Mouse (Mus musculus): ENCODE data around the gene Frmd4b. TPM values are rescaled to one million over a fixed set of nuclear protein-coding genes. Genes with fewer than 3 reads are reported as not detected.
"Not testable (repeated sequence)": the region's sequence is repeated elsewhere in the genome, so short reads cannot be mapped to it uniquely, and the experiment has no call there.

Frmd4b gene
- total RNA-seq, 1 experiment from 2014 or later = 25.3 TPM

DNA sequence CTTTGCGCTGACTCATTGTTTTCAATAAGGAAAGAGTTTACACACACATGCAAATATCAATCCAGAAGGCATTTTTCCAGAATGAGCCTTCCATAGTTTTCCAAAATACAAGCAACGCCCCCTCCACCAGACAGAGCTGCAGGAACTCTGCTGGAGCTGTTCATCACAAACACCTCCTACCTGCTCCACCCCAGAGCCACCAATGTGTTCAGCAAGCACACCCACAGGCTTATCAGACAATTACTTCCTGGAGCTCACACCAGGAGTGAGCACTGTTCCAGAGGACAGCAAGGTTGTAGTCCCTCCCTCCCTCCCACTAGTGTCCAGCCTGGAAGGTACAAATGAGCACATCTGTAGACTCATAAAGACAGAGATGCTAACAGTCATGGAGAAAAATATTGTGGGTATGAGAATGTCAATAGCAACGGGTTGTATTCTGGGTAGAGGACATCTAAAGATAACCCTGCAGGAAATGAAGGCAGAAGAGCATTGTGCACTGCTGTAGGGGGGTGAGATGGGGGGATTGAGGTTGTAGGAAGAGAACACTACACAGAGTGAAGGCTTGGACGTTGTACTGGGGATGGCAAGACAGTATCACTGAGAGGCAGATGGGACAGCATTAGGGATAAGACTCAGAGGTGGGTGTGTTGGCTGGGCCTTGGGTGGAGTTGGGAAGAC is 144.3 kb downstream of the Frmd4b start:
- DNase-seq = no peak

DNA sequence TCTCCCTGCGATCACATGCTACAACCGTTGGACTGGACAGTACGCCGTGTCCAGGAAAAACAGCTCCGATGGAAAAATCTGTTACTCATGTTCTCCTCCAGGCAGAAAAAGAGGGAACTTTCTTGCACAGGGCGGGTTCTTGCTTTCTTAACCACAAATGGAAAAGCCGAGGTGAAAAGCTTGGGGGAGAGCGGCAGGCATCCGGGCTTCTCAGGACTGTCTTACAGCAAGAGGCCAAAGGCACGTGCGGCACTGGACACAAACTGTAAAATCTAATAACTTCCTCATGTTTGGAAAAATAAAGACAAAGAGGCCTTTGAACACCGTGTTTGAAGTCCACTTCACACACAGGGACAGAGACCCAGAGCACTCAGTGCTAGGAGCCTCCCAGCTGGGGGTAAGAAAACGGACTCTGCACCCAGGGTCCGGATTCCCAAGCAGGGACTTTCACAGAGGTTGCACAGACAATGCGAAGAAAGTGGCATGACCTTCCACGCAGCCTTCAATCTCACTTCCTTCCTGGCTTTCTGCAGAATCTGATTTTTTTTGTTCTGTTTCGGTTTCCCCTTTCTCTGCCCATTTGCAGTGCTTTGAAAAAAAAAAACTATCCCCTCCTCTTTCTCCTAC is 153.3 kb downstream of the Frmd4b start:
- no peak for DNase-seq

DNA sequence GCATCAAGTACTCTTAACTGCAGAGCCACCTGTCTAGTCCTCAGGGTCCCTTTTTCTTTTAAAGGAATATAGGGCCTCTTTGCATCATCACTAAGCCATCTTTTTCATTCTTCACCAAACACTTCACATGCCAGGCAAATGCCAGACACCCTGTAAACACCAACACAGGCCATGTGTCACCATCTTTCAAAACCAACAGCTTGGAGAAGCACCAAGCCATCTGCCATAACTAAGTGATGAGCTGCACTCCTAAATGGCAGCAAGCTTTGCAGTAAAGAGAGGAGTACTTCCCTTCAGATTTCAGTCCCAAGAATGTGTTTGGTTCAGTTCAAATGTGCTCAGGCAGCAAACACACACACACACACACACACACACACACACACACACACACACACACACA is 154.9 kb downstream of the Frmd4b start:
- DNase-seq = no peak

DNA sequence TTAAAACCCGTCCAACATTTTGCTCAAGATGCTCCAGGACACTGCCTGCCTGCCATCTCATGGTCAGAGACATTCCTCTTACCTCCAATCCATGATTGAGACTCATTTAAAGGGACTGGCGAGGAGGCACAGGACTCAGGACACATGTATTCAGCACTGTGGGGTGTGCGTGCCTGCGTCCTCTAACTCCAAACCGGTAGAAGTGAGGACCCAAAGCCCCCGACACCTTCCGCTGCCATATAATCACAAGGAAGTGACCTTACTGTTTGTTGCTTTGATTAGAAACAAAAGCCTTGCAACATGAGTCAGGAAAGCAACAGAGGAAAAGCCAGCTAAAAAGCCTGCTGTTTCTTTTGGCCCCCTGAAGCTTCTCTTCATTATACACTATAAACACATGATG is 158.2 kb downstream of the Frmd4b start:
- no peak for DNase-seq

DNA sequence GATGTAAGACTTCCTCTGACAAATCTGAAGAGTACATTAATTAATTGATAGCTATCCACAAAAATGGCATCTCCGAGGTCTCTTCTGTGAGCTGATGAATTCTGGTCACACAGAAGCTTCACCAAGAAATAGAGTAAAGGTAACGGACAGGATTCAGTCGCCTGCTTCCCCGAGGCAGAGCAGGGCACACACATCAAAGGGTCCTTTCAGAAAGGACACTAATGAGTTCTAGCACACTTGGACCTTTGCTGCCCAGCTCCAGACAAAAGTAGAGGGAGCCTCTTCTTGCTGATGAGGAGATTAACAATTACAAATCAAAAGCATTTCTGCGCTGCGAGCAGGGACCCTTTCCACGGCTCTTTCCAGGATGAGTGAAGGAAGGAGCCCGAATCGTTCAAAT is 159.0 kb downstream of the Frmd4b start:
- DNase-seq = no peak

DNA sequence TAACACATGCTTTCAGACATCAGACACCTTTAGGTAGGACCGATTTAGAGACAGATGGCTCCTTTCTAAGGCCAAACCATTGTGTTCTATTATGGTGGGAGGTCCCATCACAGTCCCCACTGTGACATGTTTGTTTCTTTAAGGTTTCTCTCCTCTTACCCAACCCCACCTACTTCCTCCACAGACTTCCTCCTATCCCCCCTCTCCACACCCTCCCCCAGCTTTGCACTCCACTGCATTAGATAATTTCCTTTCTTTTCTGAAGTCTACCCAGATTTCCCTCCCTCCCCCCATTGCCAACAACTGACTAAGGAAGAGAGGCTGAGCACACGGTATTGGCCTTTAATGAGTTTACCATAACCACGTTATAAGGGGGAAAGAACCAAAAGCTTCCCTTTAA is 159.4 kb downstream of the Frmd4b start:
- no peak for DNase-seq

DNA sequence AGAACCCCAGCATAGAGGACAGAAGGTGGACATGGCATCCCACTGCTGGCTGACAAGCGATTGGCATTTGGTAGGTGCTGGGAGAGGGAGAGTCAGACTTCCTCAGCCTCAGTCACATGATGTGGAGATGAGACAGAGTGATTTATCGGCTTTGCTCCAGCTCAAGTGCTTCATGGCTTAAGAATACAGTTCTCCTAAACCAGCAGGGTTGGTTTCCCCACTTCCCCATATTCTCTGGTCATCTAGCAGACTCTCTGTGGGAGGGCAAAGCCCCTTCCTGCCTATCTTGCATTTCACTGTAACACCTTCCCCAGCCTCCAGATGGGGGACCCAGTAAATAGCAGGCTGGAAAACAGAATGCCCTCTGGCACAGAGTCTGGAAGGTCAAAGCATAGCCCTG is 160.1 kb downstream of the Frmd4b start:
- no peak for DNase-seq

DNA sequence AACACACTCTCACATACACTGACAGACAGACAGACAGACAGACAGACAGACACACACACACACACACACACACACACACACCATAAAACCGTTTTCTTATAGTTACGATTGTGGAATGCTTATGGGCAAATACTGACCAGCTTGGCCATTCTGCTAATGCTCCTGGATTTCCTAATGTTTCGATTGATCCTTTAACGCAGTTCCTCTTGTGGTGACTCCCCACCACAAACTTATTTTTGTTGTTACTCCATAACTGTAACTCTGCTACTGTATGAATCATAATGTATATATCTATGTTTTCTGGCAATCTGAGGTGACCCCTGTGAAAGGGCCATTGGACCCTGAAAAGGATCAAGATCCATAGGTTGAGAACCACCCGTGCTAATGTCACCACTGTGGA is 165.1 kb downstream of the Frmd4b start:
- DNase-seq = no peak

DNA sequence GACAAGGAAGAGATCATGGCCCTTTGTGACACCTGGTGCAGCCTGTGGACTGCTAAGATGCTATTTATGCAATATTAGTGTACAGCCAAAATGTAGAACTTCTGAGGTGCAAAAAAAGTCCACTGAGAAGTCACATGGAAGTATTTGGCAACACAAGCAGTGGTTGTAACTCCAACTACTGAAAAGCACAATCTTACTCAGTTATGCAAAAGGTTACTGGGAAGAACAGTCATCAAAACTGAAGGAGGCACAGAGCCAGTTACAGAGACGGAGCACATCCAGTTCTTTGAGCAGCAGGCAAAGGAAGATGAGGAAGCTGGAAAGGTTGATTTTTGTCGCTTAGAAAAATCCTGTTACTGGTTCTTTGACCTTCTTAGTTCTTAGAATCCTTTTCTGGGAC is 167.5 kb downstream of the Frmd4b start:
- DNase-seq = no peak

DNA sequence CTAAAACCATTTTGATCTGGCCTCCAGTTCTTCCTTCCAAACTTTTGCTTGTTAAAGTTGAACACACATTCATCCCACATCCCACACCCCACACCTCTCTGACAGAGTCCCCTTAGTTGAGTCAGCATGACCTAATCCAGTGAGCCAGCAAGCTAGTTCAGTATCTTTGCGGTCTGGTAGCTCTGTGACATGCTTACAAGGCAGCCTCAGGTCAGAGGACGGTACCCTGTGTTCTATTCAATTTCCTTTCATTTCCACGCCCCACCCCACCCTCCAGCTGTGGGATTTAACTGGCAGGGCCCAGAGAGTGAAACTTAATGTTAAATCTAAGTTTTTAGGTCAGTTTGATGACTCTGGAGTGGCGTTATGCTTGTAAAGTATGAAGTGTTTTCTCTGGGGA is 170.3 kb downstream of the Frmd4b start:
- DNase-seq = no peak

DNA sequence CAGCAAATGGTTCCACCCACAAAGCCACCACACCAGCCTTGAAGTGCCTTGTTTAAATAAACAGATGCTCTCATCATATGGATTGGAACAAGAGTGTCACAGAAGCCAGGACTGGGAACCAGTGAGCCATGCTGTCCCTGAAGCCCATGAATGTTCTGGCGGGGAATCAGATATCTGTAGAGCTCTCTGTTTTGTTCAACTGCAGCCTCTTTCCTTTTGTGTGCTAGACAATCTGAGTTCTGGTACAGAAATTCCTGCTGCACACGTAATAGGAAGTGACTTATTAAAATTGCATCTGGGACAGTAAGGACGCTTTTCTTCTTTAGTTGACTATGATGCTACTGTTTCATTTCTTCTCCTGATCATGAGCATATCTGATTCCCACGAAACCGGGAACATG is 173.2 kb downstream of the Frmd4b start:
- no peak for DNase-seq

DNA sequence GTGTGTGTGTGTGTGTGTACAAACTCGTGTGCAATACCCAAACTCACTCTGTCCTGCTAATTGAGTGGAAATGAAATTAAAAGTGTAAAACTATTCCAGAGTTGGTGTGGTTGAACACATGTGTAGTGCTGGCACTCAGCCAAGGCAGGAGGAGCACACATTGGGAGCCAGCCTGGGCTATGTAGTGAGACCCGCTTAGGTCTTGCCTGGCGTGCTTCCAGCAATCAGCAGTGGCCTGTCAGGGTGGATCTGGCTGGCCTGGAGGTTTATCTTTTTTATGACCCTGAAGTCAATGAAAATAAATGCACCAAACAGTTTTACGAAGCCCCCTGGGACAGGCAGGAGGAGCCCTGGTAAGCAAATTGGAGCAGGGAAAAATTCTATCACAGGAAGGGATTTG is 173.8 kb downstream of the Frmd4b start:
- no peak for DNase-seq

DNA sequence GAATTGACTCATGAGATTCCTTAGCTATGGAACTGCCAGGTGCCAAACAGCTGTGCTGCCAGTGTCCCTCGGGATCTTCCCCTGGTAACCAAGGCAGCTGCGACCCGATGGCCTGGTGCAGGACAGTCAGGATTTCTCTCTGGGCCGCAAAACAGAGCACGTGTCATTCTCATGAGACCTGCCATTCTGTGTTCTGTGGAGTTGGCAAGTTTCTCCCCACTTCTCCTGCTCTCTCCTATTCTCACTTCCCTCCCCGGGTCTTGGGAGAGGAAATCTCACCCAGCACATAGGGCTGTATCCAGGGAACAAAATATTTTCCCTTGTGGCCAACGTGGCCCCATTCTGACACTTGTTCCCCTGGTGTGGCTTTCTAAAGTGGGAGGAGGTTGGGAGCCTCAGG is 176.0 kb downstream of the Frmd4b start:
- no peak for DNase-seq

DNA sequence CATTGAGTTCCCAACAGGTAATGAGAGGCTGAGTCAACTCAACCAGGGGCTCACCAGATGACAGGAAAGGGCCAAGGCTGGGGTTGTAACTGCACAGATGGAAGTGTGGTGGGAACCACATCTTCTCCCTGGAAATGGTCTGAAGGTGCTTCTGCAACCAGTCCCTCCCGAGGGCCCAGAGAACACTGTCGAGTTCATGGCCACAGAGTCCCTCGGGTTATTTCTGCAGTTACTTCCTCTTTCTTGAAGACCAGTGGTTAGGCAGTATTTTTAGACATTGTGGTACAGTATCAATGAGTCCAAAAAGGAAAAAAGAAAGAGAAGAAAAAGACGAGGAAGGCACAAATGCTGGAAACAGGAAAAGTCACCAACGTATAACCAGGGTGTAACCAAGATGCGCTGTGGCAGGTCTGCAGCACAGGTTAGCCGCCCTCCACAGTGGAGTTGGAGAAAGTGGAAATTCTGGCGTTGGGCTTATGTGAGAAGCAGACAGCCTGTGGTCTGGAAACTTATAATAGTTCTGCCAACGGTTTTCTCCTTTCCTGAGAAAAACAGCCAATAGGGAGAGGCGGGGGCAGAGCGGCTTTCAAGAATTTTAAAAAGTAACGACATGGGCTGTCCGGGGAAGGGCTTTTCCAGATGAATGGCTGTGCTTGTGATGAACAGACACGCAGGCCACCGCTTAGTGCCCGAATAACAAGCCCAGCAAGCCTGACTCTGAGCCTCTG is 178.3 kb downstream of the Frmd4b start:
- no peak for DNase-seq

DNA sequence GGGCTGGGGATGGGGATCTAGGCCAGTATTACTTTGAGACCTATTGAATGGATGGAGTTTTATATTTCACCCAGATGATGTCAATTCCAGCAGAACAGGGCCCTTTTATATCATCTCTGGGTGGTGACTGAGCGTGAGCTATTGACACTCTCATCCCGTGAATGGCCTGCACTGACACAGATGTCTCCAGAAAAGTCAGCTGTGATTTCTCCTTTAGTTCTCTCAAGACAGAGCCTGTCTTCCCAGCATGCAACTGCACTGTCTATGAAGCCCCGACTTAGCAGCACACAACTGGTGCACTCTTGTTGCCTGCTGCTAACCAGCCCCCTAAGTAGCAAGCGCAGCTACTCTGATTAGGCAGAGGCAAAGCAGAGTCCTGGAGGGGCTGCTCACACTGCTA is 182.6 kb downstream of the Frmd4b start:
- DNase-seq = no peak

DNA sequence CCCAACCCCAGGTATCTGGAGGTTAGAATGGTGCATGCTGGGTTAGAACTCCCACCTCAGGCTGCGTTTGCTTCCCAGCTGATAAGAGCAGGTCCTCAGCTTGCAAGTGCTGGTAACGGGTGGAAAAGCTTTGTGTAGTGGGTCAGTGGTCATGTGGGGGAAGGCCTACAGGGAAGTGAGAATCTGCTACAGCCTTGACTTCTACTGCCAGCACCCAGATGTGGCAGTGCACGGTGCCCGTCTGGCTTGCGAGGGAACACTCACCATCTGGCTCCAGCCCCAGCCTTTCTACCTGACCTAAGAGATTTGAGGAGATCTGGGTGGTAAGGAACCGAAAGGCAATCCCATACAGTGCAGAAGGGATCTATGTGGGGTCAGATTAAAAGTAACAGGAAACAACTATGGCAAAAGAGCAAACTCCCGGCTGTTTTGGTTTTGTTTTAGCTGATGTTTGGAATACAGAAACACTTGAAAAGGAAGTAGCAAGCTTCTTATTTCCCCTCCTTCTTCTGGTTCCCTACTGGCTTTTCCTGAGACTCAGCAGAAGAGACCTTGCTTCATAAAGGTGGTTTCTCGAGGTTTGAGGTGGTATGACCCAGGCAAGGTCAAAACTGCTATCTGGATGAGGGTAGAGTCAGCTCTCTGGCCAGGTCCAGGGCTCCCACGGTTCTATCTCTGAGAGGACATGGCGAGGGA is 185.9 kb downstream of the Frmd4b start:
- DNase-seq = no peak

DNA sequence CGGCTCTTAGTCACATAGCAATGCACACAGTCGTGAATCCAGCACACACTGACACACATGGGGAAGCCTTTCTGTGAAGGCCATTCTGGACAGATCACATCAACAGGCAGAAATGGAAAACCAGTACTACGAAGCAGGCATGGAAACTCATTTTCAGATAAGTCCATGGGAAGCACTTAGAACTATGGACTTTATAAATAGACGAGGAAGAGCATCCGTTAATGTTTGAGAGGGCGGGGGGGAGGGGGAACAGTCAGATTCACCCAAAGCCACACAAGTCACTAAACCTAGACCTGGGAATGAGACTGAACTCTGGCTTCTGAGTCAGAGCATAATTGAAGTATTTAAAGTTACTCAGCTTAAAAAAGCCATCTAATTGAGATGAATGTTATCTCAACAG is 186.8 kb downstream of the Frmd4b start:
- DNase-seq = no peak

DNA sequence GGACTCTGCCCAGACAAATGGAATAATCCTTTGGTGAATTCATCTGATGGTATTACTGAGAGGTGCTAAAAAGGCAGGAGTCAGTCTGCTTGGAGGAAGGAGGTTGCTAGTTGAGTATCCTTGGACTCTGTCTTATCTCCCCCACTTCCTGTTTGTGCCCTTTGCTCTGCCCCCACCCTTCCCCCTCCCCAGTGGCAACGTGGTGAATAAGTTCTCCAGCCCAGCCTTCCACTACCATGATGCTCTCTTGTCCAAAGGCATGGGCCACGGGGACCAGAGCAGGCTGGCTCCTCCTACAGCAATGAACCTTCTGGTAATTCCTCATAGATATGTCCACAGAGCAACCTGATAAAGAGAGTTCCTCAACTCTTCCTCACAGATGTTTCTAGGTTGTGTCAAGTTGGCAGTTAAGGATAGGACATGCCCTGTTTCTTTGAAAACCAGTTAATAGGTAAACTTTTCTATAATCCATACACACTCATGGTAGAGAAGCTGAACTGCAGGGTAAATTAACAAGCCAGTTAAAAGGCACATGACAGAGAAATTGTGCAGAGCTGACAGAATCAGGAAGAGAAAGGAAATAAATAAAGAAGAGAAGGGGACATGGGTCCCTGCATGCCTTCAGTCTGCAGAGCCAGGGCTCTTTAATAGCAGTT is 187.5 kb downstream of the Frmd4b start:
- no peak for DNase-seq

DNA sequence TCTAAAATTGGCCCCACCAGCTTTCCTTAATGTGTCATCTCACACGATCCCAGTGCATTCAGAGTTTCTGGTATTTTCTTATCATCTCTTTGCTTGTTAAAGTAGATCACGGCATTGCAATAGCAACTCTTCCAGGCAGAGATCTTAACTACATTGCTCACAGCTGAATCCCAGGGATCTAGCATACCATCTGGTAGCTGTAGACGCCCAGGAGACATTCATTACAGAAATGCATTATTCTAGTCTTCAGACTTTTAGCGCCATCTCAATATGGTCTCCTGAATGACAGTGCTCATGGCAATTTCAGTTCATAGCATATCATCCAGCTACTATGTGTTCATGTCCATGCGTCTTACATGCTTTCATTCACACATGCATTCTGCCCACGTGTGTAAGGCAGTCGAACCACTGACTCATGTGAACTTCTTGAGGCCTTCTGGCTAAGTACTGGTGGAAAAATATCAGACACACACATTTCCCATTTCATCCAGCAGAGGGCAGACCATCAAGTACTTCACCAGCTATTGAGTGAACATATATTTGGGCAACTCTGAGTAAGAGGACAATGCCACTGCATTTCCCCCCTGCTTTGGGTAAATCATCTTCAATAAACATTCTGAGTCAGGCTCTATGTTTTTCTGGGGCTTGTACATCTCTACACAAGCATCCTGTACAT is 197.4 kb downstream of the Frmd4b start:
- peak; percentile 46 for DNase-seq

DNA sequence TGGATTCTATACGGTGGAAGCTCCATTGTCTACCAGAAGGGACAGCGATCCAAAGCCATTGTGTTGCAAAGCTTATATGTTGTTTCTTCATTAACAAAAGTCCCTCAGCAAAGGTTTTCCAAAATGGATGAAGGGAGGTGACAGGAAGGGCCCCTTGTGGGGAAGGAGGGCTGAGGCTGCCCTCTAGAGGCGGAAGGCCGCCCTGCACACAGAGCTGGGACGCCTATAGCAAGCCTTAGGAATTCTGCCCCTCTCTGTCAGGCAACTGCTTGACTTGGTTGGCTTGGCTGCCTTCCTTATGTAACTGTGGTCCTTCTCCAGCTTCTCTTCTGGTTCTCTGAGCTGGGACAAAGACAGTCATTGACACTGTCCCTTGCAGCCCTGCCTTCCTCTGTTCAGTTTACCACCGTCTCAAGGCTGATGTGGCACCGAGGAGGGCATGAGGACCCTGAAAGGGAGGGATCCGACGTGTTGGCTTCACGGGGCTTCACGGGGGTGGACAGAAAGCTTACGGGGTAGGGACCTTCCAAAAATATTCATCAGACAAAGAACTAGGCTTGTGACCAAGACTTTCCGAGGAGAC is 200.3 kb downstream of the Frmd4b start:
- DNase-seq = peak; percentile 75

DNA sequence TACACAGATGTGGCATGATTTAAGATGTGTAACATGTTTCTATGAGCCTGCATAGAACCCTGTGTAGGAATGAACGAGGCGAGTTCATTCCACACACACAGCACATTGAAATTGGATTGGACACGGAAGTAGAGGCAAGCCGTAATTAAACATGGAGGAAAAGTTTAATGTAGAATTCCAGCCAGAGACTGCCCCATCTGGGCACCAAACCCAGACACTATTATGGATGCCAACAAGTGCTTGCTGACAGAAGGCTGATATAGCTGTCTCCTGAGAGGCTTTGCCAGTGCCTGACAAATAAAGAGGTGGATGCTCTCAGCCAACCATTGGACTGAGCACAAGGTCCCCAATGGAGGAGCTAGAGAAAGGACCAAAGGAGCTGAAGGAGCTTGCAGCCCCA is 201.8 kb downstream of the Frmd4b start:
- not testable (repeated sequence) for DNase-seq

DNA sequence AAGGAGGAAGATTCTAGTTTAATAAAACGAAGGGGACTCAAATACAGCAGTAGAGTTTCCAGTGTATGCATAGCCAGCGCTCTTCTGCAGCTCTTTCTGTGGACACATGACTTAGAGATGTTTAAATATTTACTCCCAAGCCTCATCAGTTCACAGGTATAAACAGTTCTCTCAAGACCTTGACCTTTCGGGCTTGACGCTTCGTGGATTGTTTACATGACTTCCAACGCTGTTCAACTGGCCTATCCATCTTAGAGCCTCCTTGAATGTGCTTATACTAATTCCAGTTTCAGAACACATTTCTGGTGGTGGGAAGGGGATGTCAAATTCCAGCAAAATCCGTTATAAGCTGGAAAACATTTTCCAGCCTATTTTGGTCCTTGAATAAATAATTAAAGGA is 203.9 kb downstream of the Frmd4b start:
- no peak for DNase-seq
